Mouse (Mus musculus) megakaryocyte, embryonic 14.5 days (primary cell): ENCODE results near the gene Morn2.

Experiments used
- FLI1 ChIP-seq: IDR thresholded peaks from 2 replicates; pipeline ENCODE4 v1.6.1; 2012; ENCODE audit warnings: low read length, inconsistent platforms, mixed read lengths
- GATA1 ChIP-seq: IDR thresholded peaks from 3 replicates; pipeline ENCODE4 v1.6.1; 2012; ENCODE audit warnings: mixed read lengths, low read length, inconsistent platforms, borderline replicate concordance

DNA sequence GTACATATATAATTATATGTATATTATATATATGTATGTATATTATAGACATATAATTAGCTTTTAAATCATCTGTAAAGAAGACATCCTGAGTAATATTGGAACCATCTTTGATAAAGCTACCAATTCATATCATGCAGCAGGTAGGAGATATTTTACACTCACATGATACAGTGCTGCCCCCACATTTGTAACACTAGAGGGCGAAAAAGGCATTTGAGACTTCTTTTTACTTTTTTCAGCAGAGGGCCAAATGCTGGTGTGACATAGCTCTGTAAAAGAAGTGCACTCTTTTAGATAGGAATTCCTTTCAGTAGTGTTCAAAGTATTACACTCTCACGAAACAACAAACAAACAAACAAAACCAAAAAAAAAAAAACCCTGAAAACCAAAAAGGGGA is 1.1 kb downstream of the Morn2 start:
- TF ChIP-seq GATA1 (no peak), FLI1 (no peak)
